Mouse (Mus musculus) midbrain, embryonic 11.5 days (tissue): ENCODE results near the gene Kcnj6. TPM values are rescaled to one million over a fixed set of nuclear protein-coding genes. Genes with fewer than 3 reads are reported as not detected.

ENCODE experiments used
- ATAC-seq: fragments of 200-750 bp; cut with Nextera tagmentation; 2 replicates; pipeline ENCODE4 v1.8.0; 2017; ENCODE audit warnings: moderate TSS enrichment, moderate library complexity; ENCODE audit not compliant: low FRiP score
- DNase-seq: peaks from one replicate; pipeline ENCODE4 v3.0.0; 2015; ENCODE audit warnings: low spot score; ENCODE audit errors: missing footprints
- H3K27ac ChIP-seq: fragments of 300-500 bp; sonication (generic); 2 replicates; pipeline ENCODE4 v1.5.1; 2014; ENCODE audit warnings: low read depth, low read length
- H3K27me3 ChIP-seq: fragments of 300-500 bp; sonication (generic); 2 replicates; pipeline ENCODE4 v1.6.1; 2014; ENCODE audit warnings: mild to moderate bottlenecking, low read length, moderate library complexity, mixed read lengths; ENCODE audit not compliant: control insufficient read depth, insufficient read depth
- H3K36me3 ChIP-seq: fragments of 300-500 bp; sonication (generic); 2 replicates; pipeline ENCODE4 v1.6.1; 2014; ENCODE audit warnings: mild to moderate bottlenecking, low read length, moderate library complexity, mixed read lengths; ENCODE audit not compliant: control insufficient read depth, insufficient read depth
- H3K4me1 ChIP-seq: fragments of 300-500 bp; sonication (generic); 2 replicates; pipeline ENCODE4 v1.6.1; 2014; ENCODE audit warnings: low read length; ENCODE audit not compliant: control insufficient read depth, insufficient read depth
- H3K4me2 ChIP-seq: fragments of 300-500 bp; sonication (generic); 2 replicates; pipeline ENCODE4 v1.6.1; 2014; ENCODE audit warnings: mild to moderate bottlenecking, moderate library complexity
- H3K4me3 ChIP-seq: fragments of 300-500 bp; sonication (generic); 2 replicates; pipeline ENCODE4 v1.5.1; 2014; ENCODE audit warnings: low read depth, low read length
- H3K9ac ChIP-seq: fragments of 300-500 bp; sonication (generic); 2 replicates; pipeline ENCODE4 v1.6.1; 2014; ENCODE audit warnings: low read length
- H3K9me3 ChIP-seq: fragments of 300-500 bp; sonication (generic); 2 replicates; pipeline ENCODE4 v1.6.1; 2016; ENCODE audit warnings: low read length; ENCODE audit not compliant: control insufficient read depth
- WGBS: fragments of 180-500 bp; shearing (Covaris S2); extraction: QIAGEN DNeasy Blood & Tissue Kit; methylation state at CpG from one replicate; pipeline ENCODE4 v1.1.7; 2014; 5-methylcytosine and 5-hydroxymethylcytosine counted together
- polyA plus RNA-seq: library from polyadenylated mRNA; unstranded; fragments of >200 nt; fragmentation: Nextera tagmentation; extraction: Ambion mirVana; gene quantifications from 2 replicates; pipeline ENCODE4 v1.2.1, GENCODE M21; 2014

Gene Kcnj6
- polyA plus RNA-seq, 1 experiment from 2014 or later = 0.15 TPM

DNA sequence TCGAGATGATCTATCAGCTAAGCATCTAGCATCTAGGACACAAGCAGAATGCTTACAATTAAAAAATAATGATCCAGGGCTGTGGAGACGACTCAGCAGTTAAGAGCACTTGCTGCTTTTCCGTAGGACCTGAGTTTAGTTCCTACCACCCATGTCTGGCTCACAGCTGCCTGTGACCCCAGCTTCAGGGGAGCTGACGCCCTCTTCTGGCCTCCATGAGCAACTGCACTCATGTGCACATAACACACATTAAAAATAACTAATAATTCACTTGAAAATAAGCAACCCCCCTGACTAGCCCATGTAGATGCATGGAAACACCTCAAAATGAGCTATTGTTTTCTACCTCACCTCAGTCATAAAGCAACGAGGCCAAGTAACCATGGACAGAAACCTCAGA lies 211.6 kb downstream of the Kcnj6 start:
- H3K36me3 ChIP-seq = no peaks in the 10 kb centered on the region
- H3K4me1 ChIP-seq = no peaks in the 10 kb centered on the region
- H3K27ac ChIP-seq = no peak overlapping the region
- H3K9ac ChIP-seq = no peak overlapping the region
- no peaks in the 10 kb centered on the region for H3K9me3 ChIP-seq
- no peak overlapping the region for H3K4me2 ChIP-seq
- ATAC-seq (no peak), DNase-seq (no peak)
- no peak overlapping the region for H3K4me3 ChIP-seq
- no peaks in the 10 kb centered on the region for H3K27me3 ChIP-seq
- 80% methylated on average over 5 of the region's 5 CpGs for WGBS

- no peaks in the 10 kb centered on the region for H3K27me3 ChIP-seq
- DNase-seq (no peak), ATAC-seq (no peak)
- H3K9ac ChIP-seq = no peak overlapping the region
- H3K27ac ChIP-seq = no peak overlapping the region
- WGBS = 66% methylated on average over 7 of the region's 7 CpGs
- no peak overlapping the region for H3K4me3 ChIP-seq
- H3K4me1 ChIP-seq = no peaks in the 10 kb centered on the region
- H3K4me2 ChIP-seq = no peak overlapping the region
- no peaks in the 10 kb centered on the region for H3K36me3 ChIP-seq
- no peaks in the 10 kb centered on the region for H3K9me3 ChIP-seq
These were observed 213.8 kb downstream of the Kcnj6 start for GRCm38 (mm10) chr16:94783696-94784095.

GRCm38 (mm10) chr16:94782110-94782946 lies 215.2 kb downstream of the Kcnj6 start:
- Histone ChIP-seq H3K4me3 (no peak overlapping the region), H3K4me2 (no peak overlapping the region), H3K27me3 (no peaks in the 10 kb centered on the region), H3K27ac (no peak overlapping the region), H3K4me1 (no peaks in the 10 kb centered on the region), H3K9me3 (no peaks in the 10 kb centered on the region), H3K9ac (no peak overlapping the region), H3K36me3 (no peaks in the 10 kb centered on the region)
- 81% methylated on average over 24 of the region's 24 CpGs for WGBS
- DNase-seq (no peak), ATAC-seq (no peak)

DNA sequence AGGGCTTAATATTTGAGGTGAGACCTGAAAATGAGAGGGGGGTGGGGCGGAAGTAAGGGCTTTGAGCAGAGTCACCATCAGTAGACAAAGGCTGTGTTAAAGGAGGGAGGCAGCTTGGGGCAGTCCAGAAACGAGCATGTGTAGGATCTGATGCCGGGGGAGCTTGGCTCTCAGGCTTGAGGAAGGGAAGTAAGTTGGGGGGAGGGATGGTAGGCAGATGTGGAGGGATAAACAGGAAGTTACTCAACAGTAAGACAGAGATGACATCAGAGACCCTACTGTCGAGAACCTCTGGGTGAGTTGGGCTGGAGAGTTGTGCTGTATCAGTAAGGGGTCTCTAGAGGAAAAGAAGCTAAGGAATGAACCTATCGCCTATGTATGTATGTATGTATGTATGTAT lies 223.6 kb downstream of the Kcnj6 start:
- no peaks in the 10 kb centered on the region for H3K36me3 ChIP-seq
- no peak overlapping the region for H3K9ac ChIP-seq
- no peak overlapping the region for H3K4me3 ChIP-seq
- H3K9me3 ChIP-seq = no peaks in the 10 kb centered on the region
- no peak for ATAC-seq
- no peak overlapping the region for H3K4me2 ChIP-seq
- 79% methylated on average over 5 of the region's 5 CpGs for WGBS
- DNase-seq = no peak
- no peaks in the 10 kb centered on the region for H3K4me1 ChIP-seq
- no peaks in the 10 kb centered on the region for H3K27me3 ChIP-seq
- H3K27ac ChIP-seq = no peak overlapping the region

GRCm38 (mm10) chr16:94767606-94768005 lies 229.9 kb downstream of the Kcnj6 start:
- H3K4me2 ChIP-seq = no peak overlapping the region
- H3K9ac ChIP-seq = no peak overlapping the region
- ATAC-seq (no peak), DNase-seq (no peak)
- H3K9me3 ChIP-seq = no peaks in the 10 kb centered on the region
- no peak overlapping the region for H3K27ac ChIP-seq
- no peaks in the 10 kb centered on the region for H3K36me3 ChIP-seq
- no peak overlapping the region for H3K4me3 ChIP-seq
- no peaks in the 10 kb centered on the region for H3K4me1 ChIP-seq
- 86% methylated on average over 6 of the region's 6 CpGs for WGBS
- H3K27me3 ChIP-seq = no peaks in the 10 kb centered on the region

- no peak overlapping the region for H3K9ac ChIP-seq
- 41% methylated on average over 8 of the region's 8 CpGs for WGBS
- no peak overlapping the region for H3K27ac ChIP-seq
- H3K36me3 ChIP-seq = no peaks in the 10 kb centered on the region
- H3K4me1 ChIP-seq = no peaks in the 10 kb centered on the region
- no peaks in the 10 kb centered on the region for H3K9me3 ChIP-seq
- ATAC-seq = no peak
- DNase-seq = no peak
- H3K4me2 ChIP-seq = no peak overlapping the region
- no peak overlapping the region for H3K4me3 ChIP-seq
- no peaks in the 10 kb centered on the region for H3K27me3 ChIP-seq
These were observed 232.4 kb downstream of the Kcnj6 start for GRCm38 (mm10) chr16:94765129-94765528.

- no peaks in the 10 kb centered on the region for H3K4me1 ChIP-seq
- H3K9ac ChIP-seq = no peak overlapping the region
- no peak overlapping the region for H3K4me3 ChIP-seq
- no peaks in the 10 kb centered on the region for H3K9me3 ChIP-seq
- no peak overlapping the region for H3K27ac ChIP-seq
- ATAC-seq (no peak), DNase-seq (no peak)
- H3K36me3 ChIP-seq = no peaks in the 10 kb centered on the region
- 41% methylated on average over 10 of the region's 11 CpGs for WGBS
- no peak overlapping the region for H3K4me2 ChIP-seq
- no peaks in the 10 kb centered on the region for H3K27me3 ChIP-seq
These were observed 236.8 kb downstream of the Kcnj6 start for GRCm38 (mm10) chr16:94760732-94761131.

- ATAC-seq = no peak
- Histone ChIP-seq H3K36me3 (no peaks in the 10 kb centered on the region), H3K4me2 (no peak overlapping the region), H3K9me3 (no peaks in the 10 kb centered on the region), H3K4me3 (no peak overlapping the region), H3K4me1 (no peaks in the 10 kb centered on the region), H3K27ac (no peak overlapping the region), H3K9ac (no peak overlapping the region), H3K27me3 (no peaks in the 10 kb centered on the region)
- no peak for DNase-seq
- 60% methylated on average over 5 of the region's 5 CpGs for WGBS
These were observed 237.7 kb downstream of the Kcnj6 start for GRCm38 (mm10) chr16:94759761-94760160.

DNA sequence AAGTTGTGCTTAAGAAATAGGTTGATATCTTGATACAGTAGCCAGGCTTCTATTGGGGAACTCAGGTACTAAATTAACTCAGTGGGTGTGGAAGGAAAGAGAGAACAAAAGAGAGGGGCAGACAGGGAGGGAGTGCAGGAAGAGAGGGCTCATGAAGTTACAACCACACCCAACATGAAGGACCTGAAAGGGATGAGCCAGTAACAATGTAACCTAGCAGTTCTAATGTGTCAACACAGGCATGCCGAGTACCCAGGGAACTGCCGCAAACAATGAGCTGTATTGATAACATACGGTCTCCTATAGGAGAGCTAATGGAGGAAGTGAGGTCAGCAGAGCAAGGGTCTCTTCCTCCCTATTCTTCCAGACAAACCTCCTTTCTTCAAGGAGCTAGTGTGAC lies 238.9 kb downstream of the Kcnj6 start:
- H3K27me3 ChIP-seq = no peaks in the 10 kb centered on the region
- H3K9me3 ChIP-seq = no peaks in the 10 kb centered on the region
- H3K4me1 ChIP-seq = no peaks in the 10 kb centered on the region
- no peaks in the 10 kb centered on the region for H3K36me3 ChIP-seq
- ATAC-seq (no peak), DNase-seq (no peak)
- 66% methylated on average over 3 of the region's 3 CpGs for WGBS
- no peak overlapping the region for H3K4me2 ChIP-seq
- no peak overlapping the region for H3K27ac ChIP-seq
- no peak overlapping the region for H3K9ac ChIP-seq
- no peak overlapping the region for H3K4me3 ChIP-seq
